Comparison of ENCODE assay signal across 12 mouse cellular contexts in genomic region chr2:153784668-153785067, GRCm38 (mm10). TPM values are rescaled to one million over a fixed set of nuclear protein-coding genes. Genes with fewer than 3 reads are reported as not detected.
DNase-seq lines count a peak whose midpoint lies in the region; ATAC-seq and TF ChIP-seq lines count a peak whose summit lies in the region.
"Had no signal": no experiment of that assay in that cellular context is flagged by ENCODE, and none has a peak within 500 bp of the region (broad histone marks: within the 10 kb centered on the region; RNA-seq: fewer than 3 reads in every experiment).

No protein-coding gene starts in this region.

- no peaks in the 10 kb centered on the region for H3K36me3 ChIP-seq in kidney, adult 2 months (ENCODE audit: control insufficient read depth, insufficient read depth, low read length)
- no peaks in the 10 kb centered on the region for H3K36me3 ChIP-seq in kidney, embryonic 15.5 days
- no peaks in the 10 kb centered on the region for H3K36me3 ChIP-seq in intestine, embryonic 16.5 days (ENCODE audit: control insufficient read depth, insufficient read depth, low read length)
- H3K36me3 ChIP-seq: forebrain, embryonic 10.5 days had no signal

- no peak for TF ChIP-seq POLR2A in kidney, adult 2 months (IDR thresholded peaks at IDR 0.05; ENCODE audit: low read depth, low read length)

- H3K9ac ChIP-seq in kidney, embryonic 15.5 days = no peak overlapping the region
- H3K9ac ChIP-seq in intestine, embryonic 16.5 days (ENCODE audit: low read depth, low read length) = no peak overlapping the region
- H3K9ac ChIP-seq: liver, embryonic 14.5 days had no signal

- no peak for ATAC-seq in kidney, embryonic 15.5 days (replicated peaks; ENCODE audit: low FRiP score)
- ATAC-seq in megakaryocyte, adult 5-6 weeks (ENCODE audit: poor library complexity, severe bottlenecking) = peak; percentile 61
- no peak for ATAC-seq in intestine, embryonic 16.5 days

- no peak for TF ChIP-seq CTCF in kidney, adult 2 months (conservative IDR thresholded peaks at IDR 0.05; ENCODE audit: insufficient read depth, insufficient read length, low read depth, low read length)

- no peaks in the 10 kb centered on the region for H3K9me3 ChIP-seq in kidney, embryonic 15.5 days (replicated peaks)
- H3K9me3 ChIP-seq in intestine, embryonic 16.5 days (ENCODE audit: control insufficient read depth, low read length) = no peaks in the 10 kb centered on the region
- H3K9me3 ChIP-seq: forebrain, embryonic 10.5 days had no signal

- intact Hi-C loops in gastrocnemius, postnatal 14 days (cut with DNase I; ENCODE audit: low total_unique reads) = no loop called here

- no peak overlapping the region for H3K4me3 ChIP-seq in kidney, adult 2 months (ENCODE audit: insufficient read depth, low read depth, low read length)
- no peak overlapping the region for H3K4me3 ChIP-seq in kidney, embryonic 15.5 days (replicated peaks)
- no peak overlapping the region for H3K4me3 ChIP-seq in intestine, embryonic 16.5 days (ENCODE audit: low read length)
- H3K4me3 ChIP-seq: forebrain, embryonic 10.5 days had no signal

- WGBS in kidney, adult 2 months = 91% methylated on average over 2 of the region's 2 CpGs
- WGBS in kidney, embryonic 15.5 days = 82% methylated on average over 2 of the region's 2 CpGs
- WGBS in intestine, embryonic 16.5 days = 85% methylated on average over 2 of the region's 2 CpGs

- H3K27ac ChIP-seq in kidney, adult 2 months (ENCODE audit: insufficient read depth, low read depth, low read length) = no peak overlapping the region
- H3K27ac ChIP-seq in kidney, embryonic 15.5 days = no peak overlapping the region
- H3K27ac ChIP-seq in intestine, embryonic 16.5 days (ENCODE audit: low read length) = no peak overlapping the region
- H3K27ac ChIP-seq: forebrain, embryonic 10.5 days; liver, embryonic 14.5 days had no signal

- H3K4me2 ChIP-seq in kidney, embryonic 15.5 days = no peak overlapping the region
- H3K4me2 ChIP-seq in intestine, embryonic 16.5 days (ENCODE audit: low read depth, low read length) = no peak overlapping the region

- no peaks in the 10 kb centered on the region for H3K4me1 ChIP-seq in kidney, adult 2 months (ENCODE audit: control insufficient read depth, insufficient read depth, low read length)
- H3K4me1 ChIP-seq in kidney, embryonic 15.5 days = no peaks in the 10 kb centered on the region
- no peaks in the 10 kb centered on the region; the same call in 1 of the 2 replicates for H3K4me1 ChIP-seq in intestine, embryonic 16.5 days (ENCODE audit: control insufficient read depth, insufficient read depth, low read length)
- H3K4me1 ChIP-seq: forebrain, embryonic 10.5 days had no signal

- DNase-seq in kidney, adult 2 months = peak; percentile 18
- peak; percentile 58 for DNase-seq in right cerebral cortex, postnatal 14 days
- DNase-seq in right cerebral cortex, adult 2 months (ENCODE audit: low spot score in 2 of 2) = no peak
- peak; percentile 24 for DNase-seq in gastrocnemius, postnatal 14 days
- DNase-seq: thymus, postnatal 4 days had no signal

- no peaks in the 10 kb centered on the region for H3K27me3 ChIP-seq in kidney, adult 2 months (replicated peaks; ENCODE audit: control insufficient read depth, insufficient read depth, low read length)
- H3K27me3 ChIP-seq in kidney, embryonic 15.5 days = no peaks in the 10 kb centered on the region
- H3K27me3 ChIP-seq in intestine, embryonic 16.5 days (replicated peaks; ENCODE audit: control insufficient read depth, insufficient read depth, low read length) = no peaks in the 10 kb centered on the region

RNA-seq across cellular contexts. Expression of gene Efcab8, which starts 4.9 kb away (rescaled TPM):
- 0.14 and 0.20 TPM in 2 replicates for polyA plus RNA-seq in kidney, adult 2 months (2012; rRNA removed)
- polyA plus RNA-seq in kidney, embryonic 15.5 days (2015; fragmentation: Nextera tagmentation; extraction: Ambion mirVana) = not detected in 2 replicates
- under 1 TPM; 0.06 to 0.20 TPM for total RNA-seq in gastrocnemius, postnatal 14 days (2021)
- total RNA-seq in megakaryocyte, adult 5-6 weeks (2015) = 0.11 TPM in 1 of 2 replicates, not detected in the other
- not detected in 2 replicates for total RNA-seq in megakaryocyte, adult 5-6 weeks (2017)
- 0.02 TPM in 1 of 2 replicates, not detected in the other for polyA plus RNA-seq in intestine, embryonic 16.5 days (2015; fragmentation: Nextera tagmentation; extraction: Ambion mirVana)
- total RNA-seq: hematopoietic stem cell, adult 5-6 weeks had no signal
- polyA plus RNA-seq: forebrain, embryonic 10.5 days; neural tube, embryonic 11.5 days had no signal

RNA-seq across cellular contexts. Expression of gene Mapre1, which starts 43.6 kb away (rescaled TPM):
- 8.2 and 11.2 TPM in 2 replicates for polyA plus RNA-seq in kidney, adult 2 months (2012; rRNA removed)
- 234 and 269 TPM in 2 replicates for polyA plus RNA-seq in kidney, embryonic 15.5 days (2015; fragmentation: Nextera tagmentation; extraction: Ambion mirVana)
- total RNA-seq in gastrocnemius, postnatal 14 days (2021) = 10 to 100 TPM; 53.2 to 63.9 TPM
- 130 and 155 TPM in 2 replicates for total RNA-seq in megakaryocyte, adult 5-6 weeks (2015)
- total RNA-seq in megakaryocyte, adult 5-6 weeks (2017) = 180 and 181 TPM in 2 replicates
- polyA plus RNA-seq in intestine, embryonic 16.5 days (2015; fragmentation: Nextera tagmentation; extraction: Ambion mirVana) = 200 and 227 TPM in 2 replicates

Comparison
In these comparisons a context has a peak if more than half of its experiments do, and no peak if none do; other contexts are left out.
1. DNase-seq: peak in kidney, adult 2 months (single experiment), right cerebral cortex, postnatal 14 days (single experiment) and gastrocnemius, postnatal 14 days (single experiment); none in right cerebral cortex, adult 2 months (0 of 2).
2. RNA of gene Mapre1, which starts 43.6 kb away (polyA plus RNA-seq): 234 to 269 TPM in kidney, embryonic 15.5 days and 200 to 227 TPM in intestine, embryonic 16.5 days; 8.2 to 11.2 TPM in kidney, adult 2 months; every median in the first group is over 10 times any median in the second.